Mouse (Mus musculus): ENCODE data around the gene Olfr141.
A peak's percentile ranks its signal among the peaks of the same experiment; 100 is the strongest.

Olfr141 gene

DNA sequence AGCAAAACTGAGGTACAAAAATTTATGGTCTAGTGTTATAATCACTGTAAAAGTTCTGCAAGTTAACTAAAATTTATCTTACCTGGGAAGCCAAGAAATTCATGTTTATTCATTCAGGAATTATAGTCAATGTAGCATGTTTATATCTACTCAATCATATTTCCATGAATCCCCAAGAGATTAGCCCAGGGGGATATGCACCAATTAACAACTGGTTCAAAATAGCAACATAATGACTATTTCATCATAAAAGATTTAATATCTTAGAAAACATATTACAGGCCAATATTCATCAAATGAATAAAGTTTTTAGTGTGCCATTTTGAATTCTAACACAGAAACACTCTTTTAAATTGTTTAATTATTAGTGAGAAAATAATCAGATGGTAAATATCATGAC, at the start of gene Olfr141:
Gene Olfr141, minus strand, starts transcription at position 101 of the 400 bp plus-strand sequence.
- DNase-seq: no peak

DNA sequence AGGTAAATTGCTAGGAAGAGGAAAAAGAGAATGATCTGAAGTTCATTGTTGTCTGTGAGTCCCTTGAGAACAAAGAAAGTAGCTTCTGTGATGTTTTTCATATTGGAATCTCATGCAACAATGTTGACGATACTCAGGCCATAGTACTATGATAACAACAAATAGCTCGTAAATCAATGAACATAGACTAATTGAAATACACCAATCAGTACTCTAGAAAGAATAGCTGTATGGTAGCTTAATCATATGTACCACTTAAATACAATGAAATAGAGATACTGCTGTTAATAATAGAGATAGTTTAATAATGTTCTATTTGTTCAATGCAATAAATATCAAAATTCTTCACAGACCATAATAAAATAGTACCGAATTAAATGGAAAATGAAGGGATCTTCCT, 41.8 kb upstream of the Olfr141 start, which contains the start of gene Olfr1095:
Gene Olfr1095, minus strand, starts transcription at position 101 of the 400 bp plus-strand sequence.
- no peak for DNase-seq

GRCm38 (mm10) chr2:86824363-86824762, 14.5 kb upstream of the Olfr141 start, which contains the start of gene Olfr1094:
Olfr1094 (plus strand) TSS chr2:86824663.
- no peak for DNase-seq

GRCm38 (mm10) chr2:86782179-86782578, 27.6 kb downstream of the Olfr141 start, which contains the start of gene Olfr1093:
Olfr1093 (plus strand) TSS chr2:86782479.
- DNase-seq: no peak

DNA sequence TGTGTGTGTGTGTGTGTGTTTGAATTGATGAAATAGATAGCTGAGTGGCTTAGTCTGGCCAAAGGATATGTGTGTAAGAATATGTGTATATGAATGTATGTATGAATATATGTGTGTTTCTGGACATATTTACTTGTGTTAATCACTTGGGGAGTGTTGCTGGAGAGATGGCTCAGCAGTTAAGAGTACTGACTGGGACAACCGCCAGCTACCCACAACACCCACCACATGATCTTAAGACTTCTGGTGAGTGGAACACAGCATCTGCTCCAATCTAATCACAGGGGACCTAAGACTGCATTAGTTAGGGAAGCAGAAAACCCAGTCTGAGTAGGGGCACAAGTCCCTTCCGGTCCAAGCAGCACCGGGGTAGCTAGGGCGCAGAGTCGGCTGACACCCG, 48.8 kb downstream of the Olfr141 start:
- peak; percentile 13 for DNase-seq

- DNase-seq: no peak
Observed at GRCm38 (mm10) chr2:86758893-86759292, 50.9 kb downstream of the Olfr141 start, which contains the start of gene Olfr1090. Olfr1090 (minus strand) TSS chr2:86758993.
